Mouse (Mus musculus): ENCODE measurements around the gene Clspn.

Clspn gene

GRCm38 (mm10) chr4:126636330-126636729 is 79.6 kb downstream of the Clspn start:
- no peak for DNase-seq (ENCODE audit: low spot score)

DNA sequence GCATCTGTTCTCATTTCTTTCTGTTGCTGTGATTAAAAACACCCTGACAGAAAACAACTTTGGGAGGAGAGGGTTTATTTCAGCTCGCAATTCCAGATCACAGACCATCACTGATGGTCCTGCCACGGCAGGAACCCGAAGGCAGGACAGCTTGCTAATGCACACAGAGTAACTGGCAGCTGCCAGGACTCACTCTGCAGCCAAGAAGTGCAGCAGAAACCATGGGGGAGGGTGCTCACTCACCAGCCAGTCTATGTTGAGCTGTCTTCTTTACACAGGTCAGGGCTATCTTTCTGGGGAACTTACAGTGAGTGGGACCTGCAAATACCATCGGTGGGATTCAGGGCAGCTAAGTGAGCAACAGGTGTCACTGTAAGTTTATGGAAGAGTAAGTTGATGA is 80.7 kb downstream of the Clspn start:
- no peak for DNase-seq (ENCODE audit: low spot score)

DNA sequence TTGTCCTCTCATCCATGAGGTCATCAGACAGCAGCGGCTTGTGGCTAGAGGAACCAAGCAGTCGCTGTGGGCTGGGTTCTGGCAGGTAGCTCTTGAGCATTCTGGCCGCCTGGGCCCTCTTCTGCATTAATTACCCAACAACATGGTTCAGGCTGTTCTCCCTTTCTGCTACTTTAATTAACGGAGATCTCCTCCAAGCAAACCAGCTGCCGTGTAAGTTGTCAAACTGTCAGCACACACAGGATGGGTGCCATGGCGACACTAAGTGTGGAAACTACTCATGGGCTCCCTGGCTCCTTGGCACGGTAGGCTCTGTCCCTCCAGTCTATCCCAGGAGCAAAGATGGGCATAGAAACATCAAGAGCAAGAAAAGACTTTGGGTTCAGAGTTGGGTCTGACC is 82.6 kb downstream of the Clspn start:
- DNase-seq (ENCODE audit: low spot score) = no peak

DNA sequence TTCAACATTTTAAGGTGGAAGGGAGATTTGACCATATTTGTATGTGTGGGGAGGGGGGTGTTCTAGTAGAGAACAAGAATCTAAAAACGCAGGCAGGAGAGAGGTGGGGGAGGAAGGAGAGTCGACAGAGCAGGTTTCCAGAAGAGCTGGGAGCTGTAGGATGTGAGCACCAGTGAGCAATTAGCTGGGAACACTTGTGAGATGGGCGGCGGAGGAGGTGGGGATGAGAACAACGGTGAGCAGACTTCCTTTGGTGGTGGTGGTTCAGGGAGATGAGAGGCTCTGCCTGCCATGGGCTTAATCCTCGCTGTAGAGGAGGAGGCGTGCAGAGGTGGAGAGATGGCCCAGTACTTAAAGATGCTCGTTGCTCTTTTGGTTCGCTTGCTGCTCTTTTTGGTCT is 85.2 kb downstream of the Clspn start:
- DNase-seq (ENCODE audit: low spot score) = no peak
